ENCODE assay signal across 12 mouse cellular contexts in genomic region chr15:94444043-94444436, GRCm38 (mm10). TPM values are rescaled to one million over a fixed set of nuclear protein-coding genes. Genes with fewer than 3 reads are reported as not detected.
A peak's percentile ranks its signal among the peaks of the same experiment; 100 is the strongest.
DNase-seq lines count a peak whose midpoint lies in the region; ATAC-seq and TF ChIP-seq lines count a peak whose summit lies in the region.
"Had no signal": no experiment of that assay in that cellular context is flagged by ENCODE, and none has a peak within 500 bp of the region (broad histone marks: within the 10 kb centered on the region; RNA-seq: fewer than 3 reads in every experiment).

No protein-coding gene starts in this region.

- no peak overlapping the region for H3K9ac ChIP-seq in hindbrain, postnatal 0 days (replicated peaks; ENCODE audit: low read length)
- H3K9ac ChIP-seq in neural tube, embryonic 15.5 days (replicated peaks), result no peak overlapping the region
- H3K9ac ChIP-seq: midbrain, embryonic 13.5 days had no signal

- no peak overlapping the region for H3K4me3 ChIP-seq in hindbrain, embryonic 10.5 days
- no peak overlapping the region for H3K4me3 ChIP-seq in hindbrain, postnatal 0 days (ENCODE audit: low read length)
- H3K4me3 ChIP-seq in neural tube, embryonic 15.5 days (replicated peaks), result no peak overlapping the region
- H3K4me3 ChIP-seq: midbrain, embryonic 13.5 days had no signal

- ATAC-seq in hindbrain, postnatal 0 days, result no peak
- ATAC-seq in neural tube, embryonic 15.5 days (ENCODE audit: low FRiP score), result no peak
- ATAC-seq in frontal cortex, adult (ENCODE audit: low TSS enrichment), result no peak
- ATAC-seq: midbrain, embryonic 13.5 days had no signal

- H3K36me3 ChIP-seq in hindbrain, embryonic 10.5 days, result no peaks in the 10 kb centered on the region
- no peaks in the 10 kb centered on the region for H3K36me3 ChIP-seq in hindbrain, postnatal 0 days (ENCODE audit: insufficient read depth, low read length)
- no peaks in the 10 kb centered on the region for H3K36me3 ChIP-seq in neural tube, embryonic 15.5 days
- H3K36me3 ChIP-seq: G1E; midbrain, embryonic 13.5 days had no signal

- WGBS in hindbrain, embryonic 10.5 days, result 65% methylated on average over 11 of the region's 11 CpGs
- WGBS in hindbrain, postnatal 0 days, result 54% methylated on average over 11 of the region's 11 CpGs
- 46% methylated on average over 11 of the region's 11 CpGs for WGBS in neural tube, embryonic 15.5 days

- TF ChIP-seq CTCF in hindbrain, postnatal 0 days (IDR thresholded peaks at IDR 0.05; ENCODE audit: low read depth), result no peak

- no peak overlapping the region for H3K4me2 ChIP-seq in hindbrain, postnatal 0 days (ENCODE audit: low read depth, low read length)
- H3K4me2 ChIP-seq in neural tube, embryonic 15.5 days, result no peak overlapping the region
- H3K4me2 ChIP-seq: midbrain, embryonic 13.5 days had no signal

- H3K27ac ChIP-seq in hindbrain, embryonic 10.5 days, result 0 out of 2 replicates have a peak overlapping the region, but pooled peaks have one; percentile 35
- H3K27ac ChIP-seq in hindbrain, postnatal 0 days, result no peak overlapping the region
- no peak overlapping the region for H3K27ac ChIP-seq in neural tube, embryonic 15.5 days (replicated peaks)
- H3K27ac ChIP-seq: midbrain, embryonic 13.5 days had no signal

- no peaks in the 10 kb centered on the region for H3K9me3 ChIP-seq in hindbrain, embryonic 10.5 days
- no peaks in the 10 kb centered on the region for H3K9me3 ChIP-seq in hindbrain, postnatal 0 days (ENCODE audit: low read length)
- no peaks in the 10 kb centered on the region for H3K9me3 ChIP-seq in neural tube, embryonic 15.5 days (replicated peaks)
- H3K9me3 ChIP-seq: midbrain, embryonic 13.5 days had no signal

- no peaks in the 10 kb centered on the region for H3K27me3 ChIP-seq in hindbrain, embryonic 10.5 days (ENCODE audit: insufficient read depth, poor library complexity, severe bottlenecking)
- no peaks in the 10 kb centered on the region for H3K27me3 ChIP-seq in hindbrain, postnatal 0 days (ENCODE audit: insufficient read depth, low read length)
- no peaks in the 10 kb centered on the region for H3K27me3 ChIP-seq in neural tube, embryonic 15.5 days (replicated peaks)
- H3K27me3 ChIP-seq: midbrain, embryonic 13.5 days had no signal

- H3K4me1 ChIP-seq in hindbrain, embryonic 10.5 days (replicated peaks), result peaks cover 25% of the 10 kb centered on the region
- H3K4me1 ChIP-seq in hindbrain, postnatal 0 days (ENCODE audit: insufficient read depth, low read length), result no peaks in the 10 kb centered on the region
- H3K4me1 ChIP-seq in neural tube, embryonic 15.5 days, result peaks cover 4% of the 10 kb centered on the region; the same call in 1 of the 2 replicates

- DNase-seq in adrenal gland, adult 2 months, result peak; percentile 22
- no peak for DNase-seq in adrenal gland, postnatal 4 days (ENCODE audit: low spot score in 2 of 2)
- peak; percentile 13 for DNase-seq in hindbrain, embryonic 10.5 days (ENCODE audit: low spot score)
- DNase-seq in hindbrain, postnatal 0 days (ENCODE audit: low spot score), result no peak
- peak; percentile 30 for DNase-seq in neural tube, embryonic 10.5 days (ENCODE audit: extremely low spot score, low spot score)
- DNase-seq in ovary, adult 18-20 months (ENCODE audit: low spot score), result no peak
- DNase-seq: cerebellum, adult 9-11 months; left cerebral cortex, postnatal 4 days had no signal

RNA-seq across cellular contexts. Expression of gene Adamts20, which starts 21.2 kb away (rescaled TPM):
- total RNA-seq in adrenal gland, adult 2 months (2021), result 1 to 10 TPM; 1.0 to 1.7 TPM
- 0.47 and 0.86 TPM in 2 replicates for polyA plus RNA-seq in adrenal gland, adult 2 months (2012; rRNA removed)
- total RNA-seq in adrenal gland, postnatal 4 days (2021), result 1 to 10 TPM; 3.6 to 3.7 TPM
- 1.4 and 2.6 TPM in 2 replicates for polyA plus RNA-seq in hindbrain, embryonic 10.5 days (2016; fragmentation: Nextera tagmentation; extraction: Ambion mirVana)
- 8.0 and 10.6 TPM in 2 replicates for total RNA-seq in hindbrain, postnatal 0 days (2014; rRNA removed)
- 3.2 and 3.4 TPM in 2 replicates for polyA plus RNA-seq in hindbrain, postnatal 0 days (2015; fragmentation: Nextera tagmentation; extraction: Ambion mirVana)
- 4.1 and 5.5 TPM in 2 replicates for polyA plus RNA-seq in neural tube, embryonic 15.5 days (2015; fragmentation: Nextera tagmentation; extraction: Ambion mirVana)
- polyA plus RNA-seq: G1E had no signal

Comparison
In these comparisons a context has a peak if more than half of its experiments do, and no peak if none do; other contexts are left out.
1. DNase-seq: peak in adrenal gland, adult 2 months (single experiment), hindbrain, embryonic 10.5 days (single experiment) and neural tube, embryonic 10.5 days (single experiment); none in adrenal gland, postnatal 4 days (0 of 2), hindbrain, postnatal 0 days (single experiment) and ovary, adult 18-20 months (single experiment).